Mouse (Mus musculus) bone marrow macrophage, adult 2 months (primary cell): ENCODE measurements around the gene Syn3. TPM values are rescaled to one million over a fixed set of nuclear protein-coding genes. Genes with fewer than 3 reads are reported as not detected.

Experiments
- H3K27ac ChIP-seq: 2 replicates; pipeline ENCODE4 v1.5.1; 2012; ENCODE audit warnings: low read depth, low read length; ENCODE audit not compliant: insufficient read depth
- H3K4me1 ChIP-seq: 2 replicates; pipeline ENCODE4 v1.6.1; 2012; ENCODE audit warnings: low read length; ENCODE audit not compliant: control insufficient read depth, insufficient read depth
- H3K4me3 ChIP-seq: 2 replicates; pipeline ENCODE4 v1.5.1; 2012; ENCODE audit warnings: mild to moderate bottlenecking, low read length, moderate library complexity; ENCODE audit not compliant: insufficient read depth
- CTCF ChIP-seq: IDR thresholded peaks from 2 replicates; pipeline ENCODE4 v1.5.1; 2012; ENCODE audit warnings: low read depth, mild to moderate bottlenecking, low read length, moderate library complexity
- POLR2A ChIP-seq: IDR thresholded peaks from 2 replicates; pipeline ENCODE4 v1.6.1; 2012; ENCODE audit warnings: mild to moderate bottlenecking, low read depth, low read length, borderline replicate concordance
- polyA plus RNA-seq: library from polyadenylated mRNA; stranded (reverse); fragments of >200 nt; gene quantifications from 2 replicates; pipeline ENCODE4 v1.2.4, GENCODE M21; 2012; ENCODE audit not compliant: missing spikeins, insufficient read depth, insufficient read length

Syn3 gene
- polyA plus RNA-seq, 1 experiment, result not detected

GRCm38 (mm10) chr10:86182183-86182805 is 316.4 kb downstream of the Syn3 start:
- TF ChIP-seq CTCF, result peak; percentile 38
- no peak for TF ChIP-seq POLR2A
- H3K4me3 ChIP-seq, result no peak overlapping the region
- no peaks in the 10 kb centered on the region for H3K4me1 ChIP-seq
- no peak overlapping the region for H3K27ac ChIP-seq

- H3K4me3 ChIP-seq, result no peak overlapping the region
- TF ChIP-seq POLR2A (no peak), CTCF (no peak)
- no peaks in the 10 kb centered on the region for H3K4me1 ChIP-seq
- H3K27ac ChIP-seq, result no peak overlapping the region
Observed at GRCm38 (mm10) chr10:86176411-86176810, 322.3 kb downstream of the Syn3 start.

GRCm38 (mm10) chr10:86174017-86174416 is 324.7 kb downstream of the Syn3 start:
- H3K4me3 ChIP-seq, result no peak overlapping the region
- H3K4me1 ChIP-seq, result no peaks in the 10 kb centered on the region
- no peak overlapping the region for H3K27ac ChIP-seq
- no peak for TF ChIP-seq CTCF
- no peak for TF ChIP-seq POLR2A

GRCm38 (mm10) chr10:86173284-86173683 is 325.4 kb downstream of the Syn3 start:
- Histone ChIP-seq H3K4me1 (no peaks in the 10 kb centered on the region), H3K4me3 (no peak overlapping the region), H3K27ac (no peak overlapping the region)
- TF ChIP-seq POLR2A (no peak), CTCF (no peak)

GRCm38 (mm10) chr10:86171246-86171645 is 327.4 kb downstream of the Syn3 start:
- no peak overlapping the region for H3K27ac ChIP-seq
- no peak overlapping the region for H3K4me3 ChIP-seq
- H3K4me1 ChIP-seq, result no peaks in the 10 kb centered on the region
- TF ChIP-seq POLR2A, result no peak
- no peak for TF ChIP-seq CTCF

- Histone ChIP-seq H3K4me3 (no peak overlapping the region), H3K27ac (no peak overlapping the region), H3K4me1 (no peaks in the 10 kb centered on the region)
- TF ChIP-seq CTCF (no peak), POLR2A (no peak)
Observed at GRCm38 (mm10) chr10:86168084-86168483, 330.6 kb downstream of the Syn3 start.

GRCm38 (mm10) chr10:86166854-86167268 is 331.8 kb downstream of the Syn3 start:
- no peak overlapping the region for H3K4me3 ChIP-seq
- H3K27ac ChIP-seq, result no peak overlapping the region
- no peaks in the 10 kb centered on the region for H3K4me1 ChIP-seq
- no peak for TF ChIP-seq CTCF
- no peak for TF ChIP-seq POLR2A

GRCm38 (mm10) chr10:86164098-86164497 is 334.6 kb downstream of the Syn3 start:
- no peak for TF ChIP-seq POLR2A
- no peak for TF ChIP-seq CTCF
- H3K4me1 ChIP-seq, result no peaks in the 10 kb centered on the region
- H3K4me3 ChIP-seq, result no peak overlapping the region
- no peak overlapping the region for H3K27ac ChIP-seq

GRCm38 (mm10) chr10:86161783-86162271 is 336.9 kb downstream of the Syn3 start:
- Histone ChIP-seq H3K27ac (no peak overlapping the region), H3K4me3 (no peak overlapping the region), H3K4me1 (no peaks in the 10 kb centered on the region)
- no peak for TF ChIP-seq POLR2A
- no peak for TF ChIP-seq CTCF

GRCm38 (mm10) chr10:86158198-86158899 is 340.3 kb downstream of the Syn3 start:
- Histone ChIP-seq H3K4me3 (no peak overlapping the region), H3K4me1 (no peaks in the 10 kb centered on the region), H3K27ac (no peak overlapping the region)
- no peak for TF ChIP-seq POLR2A
- TF ChIP-seq CTCF, result no peak
